Mouse (Mus musculus): Measurements from ENCODE around the gene Bdnf. TPM values are rescaled to one million over a fixed set of nuclear protein-coding genes. Genes with fewer than 3 reads are reported as not detected.

Bdnf gene
- polyA plus RNA-seq, 1 experiment from 2014 or later: 0.36 TPM

DNA sequence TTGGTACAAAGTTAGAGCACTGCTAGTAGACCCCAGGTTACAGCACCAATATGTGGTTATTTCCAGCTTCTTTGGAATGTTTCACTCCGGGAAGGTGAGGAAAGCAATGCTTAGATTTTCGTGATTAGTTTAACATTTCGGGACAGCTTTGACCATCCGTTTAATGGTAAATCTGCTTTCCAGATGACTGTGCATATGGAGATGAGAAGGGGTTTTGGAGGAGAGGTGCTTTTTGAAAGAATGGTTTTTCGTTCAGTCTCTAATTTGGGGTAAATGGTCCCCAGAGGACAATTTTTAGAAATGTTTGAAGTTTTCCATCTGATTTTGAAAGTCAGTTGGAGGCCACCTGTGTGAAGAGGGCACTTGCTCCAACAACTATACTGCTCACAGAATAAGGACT lies 29.6 kb downstream of the Bdnf start:
- DNase-seq (ENCODE audit: low spot score): no peak

DNA sequence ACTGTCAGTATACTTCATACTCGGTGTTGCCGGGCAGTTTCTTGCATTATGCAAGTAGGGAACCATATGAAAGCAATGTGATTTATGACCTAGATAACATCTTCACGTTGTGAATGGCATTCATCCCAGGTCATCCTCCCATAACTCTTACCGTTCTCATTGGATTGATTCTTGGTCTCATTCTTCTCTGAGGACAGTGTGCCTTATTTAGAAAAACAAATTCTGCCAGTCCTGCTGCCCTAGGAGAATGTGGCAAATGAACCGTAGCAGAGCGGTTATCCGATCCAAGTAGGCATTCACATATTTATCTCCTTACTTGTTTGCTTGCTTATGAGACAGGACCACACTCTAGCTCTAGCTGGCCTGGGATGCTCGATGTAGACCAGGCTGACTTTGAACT lies 32.0 kb downstream of the Bdnf start:
- no peak for DNase-seq (ENCODE audit: low spot score)

DNA sequence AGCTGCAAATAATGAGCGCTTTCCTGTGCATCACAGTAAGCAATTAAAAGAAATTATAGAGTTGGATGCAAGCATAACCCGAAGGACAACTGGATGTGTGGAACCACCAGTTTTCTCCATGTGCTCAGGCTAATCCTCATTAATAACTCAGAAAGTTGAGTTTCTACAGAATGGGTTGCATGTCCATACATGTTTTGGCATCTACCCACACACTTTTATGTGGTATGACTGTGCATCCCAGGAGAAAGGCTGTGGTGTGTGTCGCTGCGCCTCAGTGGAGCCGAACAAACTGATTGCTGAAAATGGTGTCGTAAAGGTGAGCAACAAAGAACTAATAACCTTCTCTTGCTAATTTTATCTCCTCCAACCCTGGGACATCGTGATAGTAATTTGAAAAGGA lies 34.8 kb downstream of the Bdnf start:
- no peak for DNase-seq (ENCODE audit: low spot score)

DNA sequence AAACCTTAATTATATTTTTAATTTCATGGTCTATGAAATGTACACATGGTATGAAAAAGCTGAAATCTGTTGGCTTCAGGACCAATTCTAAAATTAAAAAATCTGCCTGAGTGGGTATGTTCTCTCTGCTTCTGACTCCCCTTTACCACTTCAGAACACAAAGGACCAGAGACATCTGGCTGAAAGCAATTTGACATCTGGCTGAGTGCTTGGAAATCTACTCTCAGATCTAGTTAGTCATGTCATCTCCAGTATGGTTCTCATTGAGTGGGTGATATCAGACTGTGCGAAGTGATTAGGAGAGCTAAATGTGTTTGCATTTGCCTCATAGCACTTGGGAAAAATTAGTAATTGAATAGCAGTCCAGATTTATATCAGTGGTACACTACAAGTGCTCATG lies 36.5 kb downstream of the Bdnf start:
- no peak for DNase-seq (ENCODE audit: low spot score)

DNA sequence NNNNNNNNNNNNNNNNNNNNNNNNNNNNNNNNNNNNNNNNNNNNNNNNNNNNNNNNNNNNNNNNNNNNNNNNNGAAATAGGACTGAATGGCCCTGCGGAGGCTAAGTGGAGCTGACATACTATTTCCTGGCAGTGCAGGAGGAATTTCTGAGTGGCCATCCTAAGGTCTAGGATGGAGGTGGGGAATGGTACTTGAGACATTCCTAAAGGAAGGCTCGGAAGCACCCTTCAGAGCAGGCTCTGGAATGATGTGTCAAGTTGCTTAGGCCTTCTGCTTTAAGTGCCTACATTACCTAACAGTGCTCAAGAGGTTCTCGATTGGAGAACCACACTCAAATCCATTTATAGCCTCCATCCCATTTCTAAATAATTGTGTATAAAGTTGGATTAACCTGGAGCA lies 50.8 kb downstream of the Bdnf start:
- no peak for DNase-seq (ENCODE audit: low spot score)

DNA sequence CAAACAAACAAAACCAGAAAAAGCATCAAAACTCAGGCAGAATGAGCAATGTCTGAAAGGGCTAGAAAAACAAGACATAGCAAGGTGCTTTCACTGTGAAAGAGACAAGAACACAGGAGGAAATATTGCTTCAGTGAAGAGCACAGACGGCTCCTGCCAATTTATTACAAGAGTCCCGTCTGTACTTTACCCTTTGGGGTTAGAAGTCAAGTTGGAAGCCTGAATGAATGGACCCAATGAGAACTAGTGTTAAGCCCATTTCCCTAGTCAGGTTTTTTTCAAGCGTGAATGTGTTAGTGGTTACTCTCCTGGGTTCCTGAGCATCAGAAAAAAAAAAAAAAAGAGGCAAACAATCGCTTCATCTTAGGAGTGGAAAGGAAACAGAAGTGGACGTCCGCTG lies 51.3 kb downstream of the Bdnf start:
- DNase-seq (ENCODE audit: low spot score): no peak

DNA sequence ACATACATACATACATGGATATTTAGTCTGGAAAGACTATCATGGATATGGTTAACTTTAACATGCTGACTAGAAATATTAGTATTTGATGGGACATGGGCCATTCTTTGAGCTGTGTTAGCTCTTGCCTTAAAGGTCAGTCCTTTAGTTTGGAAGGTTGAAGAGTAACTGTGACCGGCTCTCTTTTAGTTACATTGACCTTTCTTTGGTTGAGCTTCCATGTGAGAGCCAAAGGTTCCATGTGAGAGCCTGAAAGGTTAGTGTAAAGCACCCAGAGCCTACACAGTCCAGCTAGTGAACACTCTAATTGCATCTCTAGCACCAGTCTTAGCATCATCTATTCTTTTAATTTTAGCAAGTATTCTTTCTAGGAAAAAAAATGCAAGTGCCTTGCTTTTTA lies 54.7 kb downstream of the Bdnf start:
- no peak for DNase-seq (ENCODE audit: low spot score)

DNA sequence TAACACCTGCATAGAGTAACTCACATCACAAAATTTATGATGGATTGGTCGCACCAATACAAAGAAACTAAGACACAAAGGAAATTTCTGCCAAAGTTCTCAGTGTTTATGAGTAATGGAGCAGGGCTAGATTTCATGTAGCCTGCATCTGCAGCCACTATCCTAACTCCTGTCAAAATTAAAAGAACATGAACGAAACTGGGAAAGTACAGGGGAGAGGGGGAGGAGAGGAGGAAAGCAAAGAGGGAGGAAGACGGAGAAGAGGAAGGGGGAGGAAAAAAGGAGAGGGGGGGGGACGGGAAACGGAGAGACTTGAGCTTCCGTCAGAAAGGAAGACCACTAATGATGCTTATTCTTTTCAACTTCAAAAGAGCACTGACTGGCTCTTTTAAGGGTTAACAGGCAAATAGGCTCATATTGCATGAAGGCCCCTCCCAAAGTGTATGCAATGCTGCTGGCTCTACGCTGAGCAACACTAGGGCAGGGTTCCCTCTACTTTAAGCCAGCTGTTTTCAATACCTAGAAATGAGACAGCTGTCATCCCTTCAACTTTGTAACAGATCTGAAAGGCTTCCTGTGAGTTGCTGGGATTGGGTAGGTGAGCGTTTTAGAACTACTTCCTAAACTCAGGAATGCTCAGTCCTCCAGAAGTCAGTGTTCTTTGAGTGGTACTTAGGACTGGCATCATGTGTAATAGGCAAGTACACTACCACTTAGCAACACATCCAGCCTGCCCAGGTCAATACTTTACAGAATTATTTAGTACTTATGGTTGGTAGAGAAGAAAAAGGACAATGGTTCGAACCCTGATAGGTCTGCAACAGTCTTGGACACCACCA lies 58.9 kb downstream of the Bdnf start:
- no peak for DNase-seq (ENCODE audit: low spot score)

DNA sequence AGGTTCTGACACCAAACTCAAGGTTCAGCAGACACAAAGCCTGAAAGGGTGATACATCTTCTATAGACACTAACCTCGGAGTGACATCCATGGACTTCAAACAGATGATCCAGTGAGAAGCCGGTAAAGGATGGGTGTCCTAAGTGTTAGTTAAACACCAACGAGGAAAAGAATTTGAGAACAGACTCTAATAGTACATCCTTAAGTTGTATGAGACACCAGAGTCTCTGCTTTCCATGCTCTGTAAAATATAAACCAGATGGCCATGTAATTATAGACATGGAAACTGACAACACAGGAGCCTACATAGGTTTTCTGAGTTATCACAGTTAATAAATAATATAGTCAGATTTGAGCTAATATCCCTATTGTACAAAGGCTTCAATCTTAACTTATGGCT lies 59.7 kb downstream of the Bdnf start:
- DNase-seq (ENCODE audit: low spot score): no peak

DNA sequence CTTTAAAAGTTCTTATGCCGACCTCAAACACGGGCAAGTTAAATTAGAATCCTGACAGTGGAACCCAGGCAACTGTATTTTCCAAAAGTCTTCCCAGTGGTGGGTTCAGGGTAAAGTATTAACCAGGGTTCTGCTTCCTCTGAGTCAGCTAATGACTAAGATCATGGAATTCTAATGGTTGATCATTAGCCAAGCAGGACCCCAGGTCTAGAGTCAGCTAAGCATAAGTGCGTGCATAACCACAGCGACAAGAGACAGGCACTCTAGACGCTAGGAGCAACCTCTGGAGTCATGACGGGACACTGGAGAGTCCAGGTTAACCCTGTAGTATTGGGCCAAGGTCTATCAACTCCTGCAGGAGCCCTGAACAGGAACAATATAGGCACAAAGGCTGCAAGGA lies 60.2 kb downstream of the Bdnf start:
- DNase-seq (ENCODE audit: low spot score): no peak

DNA sequence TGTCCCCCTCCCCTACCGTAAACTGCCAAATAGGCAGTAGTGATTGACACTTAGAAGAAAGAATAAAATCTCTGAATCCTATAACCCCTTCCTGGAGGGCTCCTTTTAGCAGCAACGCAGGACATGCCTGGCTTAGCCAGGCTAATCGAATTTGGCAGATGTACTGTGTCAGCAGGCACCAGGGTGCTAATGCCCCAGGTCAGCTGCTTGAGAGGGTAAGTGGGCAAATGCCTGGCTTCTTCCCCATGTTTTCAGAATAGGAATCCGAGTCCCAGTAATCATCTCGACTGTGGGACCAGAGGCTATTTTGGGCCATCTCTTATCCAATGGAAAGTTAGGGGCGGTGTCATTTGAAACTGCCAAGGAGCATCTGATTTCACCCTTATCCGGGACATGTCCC lies 60.8 kb downstream of the Bdnf start:
- DNase-seq (ENCODE audit: low spot score): no peak

DNA sequence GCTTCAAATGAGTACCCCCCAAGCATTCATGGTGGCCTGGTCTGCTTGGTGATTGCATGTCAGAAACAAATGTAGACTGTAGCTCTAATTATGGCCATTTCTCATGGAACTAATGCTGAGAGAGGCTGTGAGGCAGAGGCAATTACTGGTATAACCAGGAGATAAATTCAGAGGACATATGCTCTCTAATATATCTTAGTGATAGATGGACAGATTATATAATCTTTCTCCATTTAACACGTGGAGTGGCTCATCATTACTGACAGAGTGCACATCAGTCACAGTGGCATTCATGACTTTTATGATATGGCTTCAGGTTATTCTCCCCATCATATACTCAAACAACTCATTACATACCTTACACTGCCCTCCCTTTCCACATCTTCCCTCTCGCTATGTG lies 61.8 kb downstream of the Bdnf start:
- no peak for DNase-seq (ENCODE audit: low spot score)

DNA sequence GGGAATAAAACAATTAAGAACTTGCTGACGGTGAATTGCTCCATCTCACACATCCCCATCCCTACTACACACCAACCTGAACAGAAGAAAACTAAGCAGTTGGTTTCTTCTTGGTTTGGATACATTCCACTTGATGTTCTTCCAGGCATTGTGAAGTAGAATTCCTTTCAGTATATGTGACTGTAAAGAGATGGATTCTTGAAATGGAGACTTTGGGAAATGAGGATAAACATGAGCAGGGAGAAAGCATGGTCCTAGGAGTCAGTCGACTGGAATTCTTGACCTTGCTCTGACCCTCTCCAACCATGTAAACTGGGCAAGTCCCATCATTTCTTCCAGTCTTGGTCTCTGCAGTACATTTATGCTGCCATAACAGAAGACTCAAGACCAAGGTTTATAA lies 63.8 kb downstream of the Bdnf start:
- no peak for DNase-seq (ENCODE audit: low spot score)

DNA sequence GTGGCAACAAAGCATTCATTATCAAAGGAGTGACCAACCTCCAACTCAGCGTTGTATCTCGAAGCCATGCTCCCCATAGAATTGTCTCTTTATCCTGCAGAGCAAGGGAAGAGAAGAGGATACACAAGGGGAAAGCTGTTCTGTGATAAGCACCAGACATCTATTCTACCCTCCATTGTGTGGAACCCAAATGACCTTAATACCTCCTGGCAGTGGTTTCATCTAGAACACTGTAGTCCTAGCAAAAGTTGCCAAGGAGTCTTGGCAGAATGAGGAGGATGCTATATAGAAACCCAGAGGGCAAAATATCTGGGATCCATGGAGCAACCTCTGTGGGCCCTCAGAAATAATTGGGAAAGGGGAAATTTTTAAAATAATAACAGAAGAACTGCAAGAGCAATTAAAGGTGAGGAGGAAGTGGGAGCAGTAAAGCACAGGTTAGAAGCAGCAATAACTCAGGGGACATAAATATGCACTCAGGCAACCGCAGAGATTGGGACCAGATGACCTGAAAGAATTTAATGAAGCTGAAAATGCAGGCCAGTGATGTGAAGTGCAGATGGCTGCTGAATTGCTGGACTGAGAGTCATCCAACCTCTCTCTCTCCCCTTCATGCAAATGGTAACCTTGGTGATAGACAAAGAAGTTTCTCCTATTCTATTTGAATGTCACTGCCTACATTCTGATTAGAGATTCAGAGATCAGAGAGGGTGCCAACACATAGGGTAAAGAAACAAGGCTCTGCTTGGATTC lies 68.9 kb downstream of the Bdnf start:
- no peak for DNase-seq (ENCODE audit: low spot score)

DNA sequence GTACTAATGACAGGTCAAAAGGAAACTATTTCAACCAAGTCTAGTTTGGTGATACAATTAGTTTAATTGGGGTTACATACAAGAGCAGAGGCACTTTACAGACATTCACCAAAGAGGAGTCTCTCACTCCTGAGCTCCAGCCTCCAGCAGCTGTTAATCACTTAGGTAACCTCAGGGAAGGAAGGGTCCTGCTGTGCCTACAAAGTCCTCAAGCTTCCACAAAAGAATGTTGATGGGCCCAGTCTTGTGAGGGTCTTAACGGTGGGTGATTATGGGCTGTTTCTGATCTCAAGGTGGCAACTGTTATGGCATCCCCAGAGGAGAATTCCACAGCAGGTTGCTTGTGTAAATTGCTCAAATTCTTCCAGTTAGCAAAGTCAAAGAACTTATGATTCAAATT lies 71.7 kb downstream of the Bdnf start:
- no peak for DNase-seq (ENCODE audit: low spot score)

DNA sequence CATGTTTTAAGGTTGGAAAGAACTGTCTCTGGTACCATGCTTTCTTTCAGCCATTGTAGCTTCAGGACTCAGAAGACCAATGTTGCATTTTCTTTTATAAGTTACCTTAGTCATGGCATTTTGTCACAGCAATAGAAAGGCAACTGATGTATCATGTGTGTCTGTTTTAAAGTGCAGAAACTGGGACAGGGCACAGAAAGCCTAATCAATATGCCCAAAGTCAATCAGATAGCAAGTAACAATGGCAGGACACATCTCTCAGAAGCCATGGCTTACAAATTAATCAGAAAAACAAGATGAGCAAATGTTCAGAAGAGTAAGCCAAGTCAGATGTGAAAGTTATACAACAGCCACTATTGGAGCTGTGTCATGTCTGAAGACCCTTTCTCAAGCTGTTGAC lies 73.9 kb downstream of the Bdnf start:
- no peak for DNase-seq (ENCODE audit: low spot score)

DNA sequence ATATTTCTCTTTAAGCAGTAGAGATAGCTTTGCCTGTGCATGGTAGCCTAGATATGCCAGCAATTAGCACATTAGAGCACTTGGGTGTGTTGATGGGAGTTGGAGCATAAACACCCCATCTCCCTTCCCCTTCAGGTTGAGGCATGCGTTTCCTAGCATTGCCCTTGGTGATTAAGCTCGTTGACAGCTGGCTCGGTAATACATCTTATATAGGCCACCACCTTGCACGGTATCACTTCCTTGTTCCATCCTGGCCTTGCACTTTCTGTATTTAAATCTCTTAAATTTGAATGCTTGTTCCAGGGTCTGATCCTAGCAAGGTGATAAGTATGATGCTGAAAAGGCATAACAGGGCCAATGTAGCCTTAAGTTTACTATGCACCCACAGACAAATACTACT lies 74.3 kb downstream of the Bdnf start:
- no peak for DNase-seq (ENCODE audit: low spot score)

DNA sequence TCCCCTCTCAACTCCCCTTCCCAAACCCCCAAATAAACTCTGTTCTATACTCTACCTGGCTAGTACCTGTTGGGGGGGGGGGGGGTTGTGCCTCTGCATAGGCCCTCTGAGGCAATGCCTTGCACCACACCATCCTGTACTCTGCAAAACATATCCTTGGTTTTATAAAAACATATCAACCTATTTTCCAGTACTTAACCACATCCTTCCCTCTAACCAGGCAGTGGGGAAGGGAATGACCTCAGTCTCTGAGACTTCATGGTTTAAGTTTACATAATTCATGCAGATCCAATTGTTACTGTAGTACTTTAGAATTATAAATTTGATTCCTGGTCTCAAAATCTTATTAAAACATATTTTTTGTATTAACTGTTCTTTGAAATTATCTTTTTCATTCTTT lies 75.5 kb downstream of the Bdnf start:
- no peak for DNase-seq (ENCODE audit: low spot score)

DNA sequence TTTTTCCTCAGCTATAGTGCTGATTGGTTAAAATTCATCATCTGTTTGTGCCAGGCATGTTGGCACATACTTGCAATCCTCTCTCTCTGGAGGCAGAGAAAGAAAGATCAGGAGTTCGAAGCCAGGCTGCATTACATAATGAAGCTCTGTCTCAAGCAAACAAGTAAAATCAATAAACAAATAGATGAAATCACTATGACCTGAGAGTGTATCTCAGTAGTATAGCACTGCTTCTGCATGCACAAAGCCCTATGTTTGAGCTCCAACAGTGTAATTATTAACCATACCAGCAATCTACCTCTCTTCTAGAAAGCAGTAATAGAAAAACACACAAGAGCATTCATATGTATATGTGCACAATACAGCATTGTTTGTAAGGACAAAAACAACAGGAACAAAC lies 76.0 kb downstream of the Bdnf start:
- DNase-seq (ENCODE audit: low spot score): no peak

DNA sequence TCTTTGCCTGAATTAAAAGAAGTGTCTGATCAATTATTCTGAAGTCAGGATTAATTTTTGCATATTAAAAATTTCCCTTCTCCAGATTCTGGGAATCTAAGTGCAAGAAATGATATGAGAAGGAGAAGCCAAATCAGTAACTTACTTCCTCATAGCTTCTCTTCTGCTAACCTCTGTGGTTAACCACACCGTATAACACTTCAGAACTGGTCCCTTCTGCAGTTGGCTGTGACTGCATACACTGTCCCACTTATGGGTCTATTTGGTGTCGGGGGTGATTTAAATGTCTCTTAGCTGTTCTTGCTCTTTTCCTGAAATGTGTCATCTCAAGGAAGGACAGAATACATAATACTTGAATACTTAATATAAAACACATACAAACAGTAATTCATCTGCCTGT lies 81.8 kb downstream of the Bdnf start:
- no peak for DNase-seq (ENCODE audit: low spot score)

DNA sequence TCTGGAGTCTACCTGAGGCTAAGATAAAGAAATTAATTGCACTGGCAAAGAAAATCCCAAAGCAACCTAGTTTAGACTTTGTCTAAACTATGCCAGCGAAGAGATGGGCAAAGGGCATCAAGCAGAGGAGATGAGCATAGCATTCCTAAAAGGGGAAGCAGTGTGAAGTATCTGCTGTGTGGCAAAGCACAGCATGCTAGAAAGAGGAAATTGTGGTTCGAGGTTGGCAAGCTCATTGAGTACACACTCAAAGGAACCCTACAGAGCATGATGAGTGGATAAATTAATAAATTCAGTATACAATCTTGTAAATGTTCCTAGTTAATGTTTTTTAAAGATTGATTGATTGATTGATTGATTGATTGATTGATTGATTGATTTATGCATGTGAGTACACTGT lies 92.3 kb downstream of the Bdnf start:
- no peak for DNase-seq (ENCODE audit: low spot score)

DNA sequence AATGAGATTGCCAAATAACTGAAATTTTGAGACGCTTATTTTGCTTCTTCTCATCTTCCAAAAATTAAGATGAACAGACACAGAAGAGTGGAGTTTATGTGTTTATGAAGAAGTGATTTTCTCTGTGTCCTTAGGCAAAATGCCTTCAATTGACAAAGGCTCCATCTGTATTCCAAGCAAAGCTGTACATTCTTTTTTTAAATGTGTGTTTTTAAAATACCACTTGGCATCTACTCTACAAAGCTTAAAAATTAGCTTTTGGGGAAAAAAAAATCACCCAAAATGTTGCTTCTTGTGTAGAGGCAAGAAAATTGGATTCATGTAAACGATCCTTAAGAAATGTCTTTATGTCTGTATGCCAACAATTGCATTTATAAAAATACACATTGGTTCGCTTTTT lies 94.3 kb downstream of the Bdnf start:
- no peak for DNase-seq (ENCODE audit: low spot score)

DNA sequence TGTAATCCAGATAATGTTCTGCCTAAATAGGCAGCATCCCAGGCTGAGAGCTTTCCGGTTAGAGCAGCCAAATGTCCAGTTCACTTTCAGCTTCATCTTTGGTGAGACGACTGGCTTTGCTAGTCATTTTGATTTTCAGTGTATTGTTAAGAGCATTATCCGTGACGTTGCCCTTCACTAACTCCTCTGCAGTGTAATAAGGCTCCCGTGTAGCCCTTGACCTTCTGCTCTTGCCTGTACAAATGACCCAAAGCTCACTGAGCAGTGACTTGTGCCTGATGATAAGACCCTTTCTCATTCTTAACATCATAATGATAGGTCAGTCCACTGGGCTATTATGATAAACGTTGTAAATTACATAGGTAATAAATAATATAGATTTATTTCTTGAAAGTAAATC lies 101.9 kb downstream of the Bdnf start:
- DNase-seq (ENCODE audit: low spot score): no peak

Measured in thymus, postnatal 0 days (tissue).